Mouse (Mus musculus) embryonic fibroblast, embryonic 13.5 days (primary cell): ENCODE results near the gene Gm31371.
"Not testable (repeated sequence)": the region's sequence is repeated elsewhere in the genome, so short reads cannot be mapped to it uniquely, and the experiment has no call there.

Experiments used
- CTCF ChIP-seq: IDR thresholded peaks from 2 replicates; pipeline ENCODE4 v1.5.1; 2011; ENCODE audit warnings: mild to moderate bottlenecking, control low read depth, low read length, moderate library complexity, borderline replicate concordance; ENCODE audit not compliant: insufficient read depth
- POLR2A ChIP-seq: IDR thresholded peaks from 2 replicates; pipeline ENCODE4 v1.6.1; 2011; ENCODE audit warnings: low read depth, mild to moderate bottlenecking, control low read depth, low read length, moderate library complexity

DNA sequence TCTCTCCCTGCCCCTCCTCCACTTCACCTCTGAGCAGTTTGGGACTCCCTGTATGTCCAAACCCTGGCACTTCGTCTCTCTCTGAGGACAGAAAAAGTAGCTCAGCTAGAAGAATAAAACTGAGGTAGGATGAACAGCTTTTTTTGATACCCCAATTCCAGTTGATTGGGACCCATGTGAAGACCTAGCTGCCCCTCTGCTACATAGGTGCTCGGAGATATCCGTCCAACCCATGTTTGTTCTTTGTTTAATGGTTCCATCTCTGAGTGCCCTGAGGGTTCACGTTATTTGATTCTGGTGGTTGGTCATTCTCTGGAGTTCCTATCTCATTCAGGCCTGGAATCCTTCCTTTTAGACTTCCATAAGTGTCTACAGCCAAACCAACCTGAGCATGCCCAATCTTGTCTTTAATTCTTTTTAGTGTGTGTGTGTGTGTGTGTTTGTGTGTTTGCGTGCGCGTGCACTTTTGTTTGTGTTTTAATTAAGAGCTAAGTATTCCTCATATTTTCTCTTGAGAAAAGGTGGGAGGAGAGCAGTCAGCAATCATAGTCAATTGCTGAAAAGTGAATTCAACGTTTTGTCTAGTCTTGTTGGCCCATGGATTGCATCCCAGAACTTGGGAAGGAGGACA lies 3.3 kb downstream of the Gm31371 start:
- not testable (repeated sequence) for TF ChIP-seq POLR2A, CTCF
